18 mouse cellular contexts compared by ENCODE assay signal in the genomic region with DNA sequence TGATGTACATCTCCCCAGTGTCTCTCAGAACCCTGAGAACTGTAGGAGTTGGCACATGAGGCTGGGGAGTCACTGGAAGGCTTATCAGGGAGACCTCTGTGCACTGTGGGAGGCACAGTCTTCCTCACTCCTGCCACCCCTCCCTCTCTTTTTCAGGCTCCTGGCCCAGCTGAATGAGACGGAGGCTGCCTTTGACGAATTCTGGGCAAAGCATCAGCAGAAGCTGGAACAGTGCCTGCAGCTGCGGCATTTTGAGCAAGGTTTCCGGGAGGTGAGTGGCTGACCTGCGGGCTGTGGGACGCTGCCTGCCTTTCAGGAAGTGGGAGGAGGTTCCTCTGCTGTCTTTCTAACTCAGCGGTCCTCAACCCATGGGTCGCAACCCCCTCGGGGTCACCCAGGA. TPM values are rescaled to one million over a fixed set of nuclear protein-coding genes. Genes with fewer than 3 reads are reported as not detected.
DNase-seq lines count a peak whose midpoint lies in the region; TF ChIP-seq lines count a peak whose summit lies in the region.
"Had no signal": no experiment of that assay in that cellular context is flagged by ENCODE, and none has a peak within 500 bp of the region (broad histone marks: within the 10 kb centered on the region; RNA-seq: fewer than 3 reads in every experiment).

No protein-coding gene starts in this region.

- peaks cover 34% of the 10 kb centered on the region for H3K36me3 ChIP-seq in heart, embryonic 10.5 days
- no peaks in the 10 kb centered on the region for H3K36me3 ChIP-seq in liver, adult 2 months (ENCODE audit: control insufficient read depth, insufficient read depth, low read length)

- no peaks in the 10 kb centered on the region for H3K79me2 ChIP-seq in liver, adult 2 months (ENCODE audit: control insufficient read depth, insufficient read depth, low read length)

- H3K27ac ChIP-seq in heart, embryonic 10.5 days, result no peak overlapping the region
- no peak overlapping the region for H3K27ac ChIP-seq in liver, adult 2 months (replicated peaks; ENCODE audit: insufficient read depth, low read depth, low read length)
- H3K27ac ChIP-seq: heart, embryonic 13.5 days; hindbrain, embryonic 14.5 days; macrophage; stomach, postnatal 0 days had no signal

- H3K27me3 ChIP-seq in heart, embryonic 10.5 days (ENCODE audit: insufficient read depth, poor library complexity, severe bottlenecking), result no peaks in the 10 kb centered on the region; the same call in 1 of the 2 replicates
- no peaks in the 10 kb centered on the region for H3K27me3 ChIP-seq in liver, adult 2 months (ENCODE audit: control insufficient read depth, insufficient read depth, low read length)
- H3K27me3 ChIP-seq: heart, embryonic 13.5 days had no signal

- no peaks in the 10 kb centered on the region for H3K9me3 ChIP-seq in heart, embryonic 10.5 days
- H3K9me3 ChIP-seq: heart, embryonic 13.5 days had no signal

- peak; percentile 17 for DNase-seq in adrenal gland, adult 2 months
- no peak for DNase-seq in adrenal gland, postnatal 4 days (ENCODE audit: low spot score in 2 of 2)
- DNase-seq in heart, postnatal 36 days, result peak; percentile 30 to 32
- no peak for DNase-seq in heart, embryonic 10.5 days (ENCODE audit: low spot score)
- peak; percentile 19 for DNase-seq in liver, adult 2 months (ENCODE audit: extremely low read depth, low read depth, low spot score)
- DNase-seq in liver, result no peak
- peak; percentile 31 to 67 for DNase-seq in left cerebral cortex, postnatal 25 days (ENCODE audit: low spot score in 2 of 2)
- DNase-seq in yolk sac, embryonic 10.5 days (ENCODE audit: low spot score), result no peak
- DNase-seq: cerebellum, adult 11 months; midbrain, embryonic 14.5 days; thymus, postnatal 36 days had no signal

- no peak overlapping the region for H3K4me3 ChIP-seq in heart, embryonic 10.5 days
- no peak overlapping the region for H3K4me3 ChIP-seq in liver, adult 2 months (ENCODE audit: insufficient read depth, low read depth, low read length)
- H3K4me3 ChIP-seq: heart, embryonic 13.5 days had no signal

- 78% methylated on average over 9 of the region's 9 CpGs for WGBS in heart, embryonic 10.5 days
- WGBS in liver, adult 2 months, result 40% methylated on average over 9 of the region's 9 CpGs

- intact Hi-C loops in heart, postnatal 36 days (cut with DNase I), result loop anchor here (5.0 kb wide), 1 partner anchor 103 kb away; no protein-coding TSS in a partner anchor
- intact Hi-C loops in left cerebral cortex, postnatal 25 days (cut with DNase I), result no loop called here

- TF ChIP-seq CTCF in liver, adult 2 months (IDR thresholded peaks at IDR 0.05; ENCODE audit: low read depth, low read length), result no peak

- peaks cover 45% of the 10 kb centered on the region for H3K4me1 ChIP-seq in heart, embryonic 10.5 days
- peaks cover 4% of the 10 kb centered on the region; the same call in 1 of the 2 replicates for H3K4me1 ChIP-seq in liver, adult 2 months (ENCODE audit: control insufficient read depth, insufficient read depth, low read length)

- TF ChIP-seq POLR2A in liver, adult 2 months (IDR thresholded peaks at IDR 0.05; ENCODE audit: extremely low read depth, insufficient read depth, low read length), result no peak

- no peak overlapping the region for H3K9ac ChIP-seq in liver, adult 2 months (ENCODE audit: low read depth, low read length)
- H3K9ac ChIP-seq: heart, embryonic 13.5 days; hindbrain, embryonic 14.5 days had no signal

RNA-seq across cellular contexts. Expression of a gene that starts 26.0 kb away (rescaled TPM):
- total RNA-seq in adrenal gland, adult 2 months (2021), result 1 to 10 TPM in 1 of 2 experiments, under 1 TPM in 1; 0.24 to 1.8 TPM
- 0.12 and 0.33 TPM in 2 replicates for polyA plus RNA-seq in adrenal gland, adult 2 months (2012; rRNA removed)
- 1 to 10 TPM in 1 of 2 experiments, under 1 TPM in 1; 0.67 to 8.4 TPM for total RNA-seq in adrenal gland, postnatal 4 days (2021)
- under 1 TPM; 0.19 to 0.35 TPM for total RNA-seq in heart, postnatal 36 days (2021)
- 0.07 and 1.0 TPM in 2 replicates for polyA plus RNA-seq in heart, embryonic 10.5 days (2016; fragmentation: Nextera tagmentation; extraction: Ambion mirVana)
- 95.0 and 117 TPM in 2 replicates for total RNA-seq in liver, adult 2 months (2014; rRNA removed)
- 173 and 185 TPM in 2 replicates for polyA plus RNA-seq in liver, adult 2 months (2012; rRNA removed)
- not detected for total RNA-seq in left cerebral cortex, postnatal 25 days (2021)
- total RNA-seq: CH12.LX had no signal
- polyA plus RNA-seq: embryonic facial prominence, embryonic 11.5 days; heart, embryonic 13.5 days; hindbrain, embryonic 14.5 days; midbrain, embryonic 14.5 days; stomach, postnatal 0 days had no signal

RNA-seq across cellular contexts. Expression of a gene that starts 37.3 kb away (rescaled TPM):
- total RNA-seq in adrenal gland, adult 2 months (2021), result 1 to 10 TPM in 1 of 2 experiments, under 1 TPM in 1; 0.66 to 4.1 TPM
- 0.17 and 0.52 TPM in 2 replicates for polyA plus RNA-seq in adrenal gland, adult 2 months (2012; rRNA removed)
- 10 to 100 TPM in 1 of 2 experiments, 1 to 10 TPM in 1; 3.1 to 53.4 TPM for total RNA-seq in adrenal gland, postnatal 4 days (2021)
- under 1 TPM; 0.46 to 0.58 TPM for total RNA-seq in heart, postnatal 36 days (2021)
- 3.4 and 12.1 TPM in 2 replicates for polyA plus RNA-seq in heart, embryonic 10.5 days (2016; fragmentation: Nextera tagmentation; extraction: Ambion mirVana)
- total RNA-seq in liver, adult 2 months (2014; rRNA removed), result 374 and 399 TPM in 2 replicates
- 267 and 371 TPM in 2 replicates for polyA plus RNA-seq in liver, adult 2 months (2012; rRNA removed)
- total RNA-seq in left cerebral cortex, postnatal 25 days (2021), result not detected
- total RNA-seq: CH12.LX; left cerebral cortex, adult 8-10 months had no signal

Comparison
In these comparisons a context has a peak if more than half of its experiments do, and no peak if none do; other contexts are left out.
1. DNase-seq: peak in adrenal gland, adult 2 months (single experiment), heart, postnatal 36 days (2 of 2), liver, adult 2 months (single experiment) and left cerebral cortex, postnatal 25 days (2 of 2); none in adrenal gland, postnatal 4 days (0 of 2), heart, embryonic 10.5 days (single experiment), liver (single experiment) and yolk sac, embryonic 10.5 days (single experiment).
2. RNA of a gene that starts 26.0 kb away (total RNA-seq): 95.0 to 117 TPM in liver, adult 2 months; 0.67 to 8.4 TPM in adrenal gland, postnatal 4 days, 0.24 to 1.8 TPM in adrenal gland, adult 2 months, 0.19 to 0.35 TPM in heart, postnatal 36 days and not detected in left cerebral cortex, postnatal 25 days; every median in the first group is over 10 times any median in the second.